Mouse (Mus musculus) gastrocnemius, postnatal 36 days (tissue): ENCODE measurements around the gene Bpifa1. TPM values are rescaled to one million over a fixed set of nuclear protein-coding genes. Genes with fewer than 3 reads are reported as not detected.

Experiments
- DNase-seq, 2 experiments: peaks; one replicate each; pipeline ENCODE4 v3.0.0; 2022
- intact Hi-C: fragments of 180-260 bp; cut with DNase I; formaldehyde crosslinking; loops from one replicate; pipeline ENCODE4 v1.15.1; 2025
- total RNA-seq, 2 experiments: library from RNA; stranded (reverse); gene quantifications; 2 replicates each; pipeline ENCODE4 v1.2.3; 2021

The Bpifa1 gene
- total RNA-seq, 2 experiments from 2014 or later = not detected

DNA sequence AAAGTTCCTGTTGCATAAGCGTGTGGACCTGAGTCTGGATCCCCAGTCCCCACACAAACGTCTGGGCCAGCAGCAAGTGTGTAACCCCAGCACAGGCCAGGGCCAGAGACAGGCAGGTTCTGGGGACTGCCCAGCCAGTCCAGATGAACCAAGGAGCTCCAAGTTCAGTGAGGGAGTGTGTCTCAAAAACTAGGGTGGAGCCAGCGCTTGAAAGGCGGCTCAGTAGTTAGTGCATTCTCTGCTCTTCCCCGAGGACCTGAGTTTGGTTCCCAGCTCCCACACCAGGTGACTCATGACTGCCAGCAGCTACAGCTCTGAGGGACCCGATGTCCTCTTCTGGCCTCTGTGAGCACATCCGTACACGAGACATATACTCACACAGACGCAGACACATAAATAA, 54.4 kb downstream of the Bpifa1 start:
- DNase-seq = no peak

More for the DNA sequence above, 54.4 kb downstream of the Bpifa1 start:
- intact Hi-C loops = no loop called here

Other genes starting within 250 kb of the Bpifa1 start
- gene Bpifb6, start 242.5 kb upstream of the Bpifa1 start, total RNA-seq = not detected
- not detected for gene Bpifb3, start 224.7 kb upstream of the Bpifa1 start, total RNA-seq
- not detected for gene Bpifb4, start 204.7 kb upstream of the Bpifa1 start, total RNA-seq
- gene Bpifa6, start 167.9 kb upstream of the Bpifa1 start, total RNA-seq = not detected
- not detected for gene Bpifa2, start 134.6 kb upstream of the Bpifa1 start, total RNA-seq
- gene Bpifa3, start 12.5 kb upstream of the Bpifa1 start, total RNA-seq = not detected
- not detected for gene Bpifa5, start 19.7 kb downstream of the Bpifa1 start, total RNA-seq
- not detected for gene Bpifb1, start 47.9 kb downstream of the Bpifa1 start, total RNA-seq
- gene Bpifb5, start 80.9 kb downstream of the Bpifa1 start, total RNA-seq = not detected
- not detected for gene Bpifb9a, start 115.0 kb downstream of the Bpifa1 start, total RNA-seq
- not detected for gene Bpifb9b, start 164.3 kb downstream of the Bpifa1 start, total RNA-seq
- gene Cdk5rap1, start 230.1 kb downstream of the Bpifa1 start, total RNA-seq = 10 to 100 TPM; 11.1 to 12.5 TPM